Mouse (Mus musculus) lung, postnatal 4 days (tissue): Measurements from ENCODE around the gene Qrsl1.

ENCODE experiments used
- DNase-seq, 2 experiments: peaks; one replicate each; pipeline ENCODE4 v3.0.0; 2021

The Qrsl1 gene

GRCm38 (mm10) chr10:43856351-43856750, 45.2 kb downstream of the Qrsl1 start:
- DNase-seq = peak in 1 of 2 experiments; percentile 25

- DNase-seq = no peak
Observed at GRCm38 (mm10) chr10:43855916-43856315, 45.6 kb downstream of the Qrsl1 start.

DNA sequence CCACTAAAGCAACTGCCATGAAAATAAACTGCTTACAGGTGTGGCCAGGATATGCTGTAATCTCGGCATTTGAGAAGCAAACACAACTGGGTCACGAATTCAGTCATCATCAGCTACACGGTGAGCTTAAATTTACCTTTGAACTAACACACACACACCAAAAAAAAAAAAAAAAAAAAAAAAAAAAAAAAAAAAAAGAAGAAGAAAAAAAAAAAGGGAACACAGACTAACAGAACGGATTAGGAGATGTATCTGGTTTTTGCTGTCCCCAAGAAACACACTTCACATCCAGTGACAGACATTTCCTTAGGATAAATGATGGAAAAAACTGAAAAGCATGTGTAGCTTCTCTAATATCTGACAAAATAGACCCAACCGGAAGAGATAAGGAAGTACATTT, 49.6 kb downstream of the Qrsl1 start:
- no peak for DNase-seq

DNA sequence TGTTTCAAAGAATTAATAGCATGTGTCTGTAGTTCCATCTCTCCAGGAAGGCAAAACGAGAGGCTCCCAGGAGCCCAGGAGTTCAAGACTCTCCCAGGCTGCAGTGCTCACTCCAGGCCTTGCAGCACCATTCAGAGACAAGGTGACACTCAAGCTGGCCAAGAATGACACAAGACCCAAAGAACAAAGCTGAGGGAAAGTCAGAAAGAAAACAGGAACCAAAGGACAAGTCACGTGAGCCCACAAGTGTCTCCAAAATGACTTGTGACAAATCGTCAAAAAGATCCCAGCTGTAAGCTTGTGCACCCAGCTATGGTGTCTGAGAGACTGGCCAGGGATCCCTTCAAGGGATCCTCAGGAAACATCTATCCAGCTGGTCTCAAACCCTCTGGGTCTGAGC, 52.1 kb downstream of the Qrsl1 start:
- no peak for DNase-seq

DNA sequence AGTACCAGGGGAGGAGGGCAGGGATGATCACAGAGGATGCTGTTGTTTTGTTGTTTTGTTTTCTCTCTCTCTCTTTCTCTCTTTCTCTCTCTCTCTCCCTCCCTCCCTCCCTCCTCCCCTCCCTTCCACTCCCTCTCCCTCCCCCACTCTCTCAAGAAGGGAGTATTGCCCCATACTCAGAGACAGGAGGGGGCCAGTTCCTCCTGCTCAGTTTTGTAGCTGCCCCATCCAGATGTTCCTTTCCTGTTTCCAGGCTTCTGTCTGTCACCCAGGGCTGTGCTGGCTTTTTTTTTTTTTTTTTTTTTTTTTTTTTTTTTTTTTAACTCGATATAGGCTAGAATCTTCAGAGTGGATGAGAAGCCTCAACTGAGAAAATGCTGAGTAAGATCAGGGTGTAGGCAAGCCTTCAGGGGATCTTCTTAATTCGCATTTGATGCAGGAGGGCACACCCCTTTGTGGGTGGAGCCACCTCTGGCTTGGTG, 55.4 kb downstream of the Qrsl1 start:
- DNase-seq = no peak

- DNase-seq = no peak
Observed at GRCm38 (mm10) chr10:43845442-43845841, 56.1 kb downstream of the Qrsl1 start.

DNA sequence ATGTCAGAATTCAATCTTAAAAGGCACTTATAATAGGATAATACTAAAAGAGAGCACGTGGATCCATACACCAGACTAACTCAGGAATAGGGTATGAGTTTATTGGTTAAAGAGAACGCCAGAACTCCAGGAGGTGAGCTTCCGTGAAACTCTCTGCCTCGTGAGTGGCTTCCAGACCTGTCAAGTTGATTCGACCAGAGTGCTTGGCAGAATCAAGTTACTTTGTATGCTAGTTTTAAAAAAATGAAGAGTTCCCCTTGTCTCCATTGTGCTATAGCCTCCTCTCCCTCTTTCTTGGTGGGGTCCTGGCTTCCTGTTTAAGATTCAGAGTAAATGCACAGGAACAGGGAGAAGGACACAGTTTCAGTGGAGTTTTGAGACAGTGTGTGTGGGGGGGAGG, 60.1 kb downstream of the Qrsl1 start:
- DNase-seq = no peak

- DNase-seq = peak; percentile 9 to 37
Observed at GRCm38 (mm10) chr10:43832868-43833267, 68.7 kb downstream of the Qrsl1 start.

GRCm38 (mm10) chr10:43830251-43831018, 71.1 kb downstream of the Qrsl1 start:
- DNase-seq = no peak

DNA sequence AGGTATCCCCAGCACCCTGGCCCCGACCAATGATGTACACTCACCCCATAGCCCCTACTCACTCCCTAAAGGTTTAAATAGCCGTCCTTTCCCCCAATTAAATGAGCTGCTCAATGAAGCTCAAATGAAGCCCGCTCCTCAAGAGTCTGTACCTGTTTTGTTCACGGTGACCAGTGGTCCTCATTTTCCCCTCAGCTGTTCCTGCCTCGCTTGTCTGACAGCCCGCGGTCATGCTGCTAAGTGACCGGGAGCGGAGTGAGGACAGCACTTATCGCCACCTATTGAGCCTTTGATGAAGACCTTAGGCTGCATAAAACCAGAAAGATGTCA, 72.9 kb downstream of the Qrsl1 start:
- no peak for DNase-seq

GRCm38 (mm10) chr10:43827958-43828685, 73.4 kb downstream of the Qrsl1 start:
- DNase-seq = no peak

GRCm38 (mm10) chr10:43826773-43827621, 74.5 kb downstream of the Qrsl1 start:
- peak; percentile 21 to 27 for DNase-seq

GRCm38 (mm10) chr10:43825696-43826095, 75.8 kb downstream of the Qrsl1 start:
- no peak for DNase-seq

DNA sequence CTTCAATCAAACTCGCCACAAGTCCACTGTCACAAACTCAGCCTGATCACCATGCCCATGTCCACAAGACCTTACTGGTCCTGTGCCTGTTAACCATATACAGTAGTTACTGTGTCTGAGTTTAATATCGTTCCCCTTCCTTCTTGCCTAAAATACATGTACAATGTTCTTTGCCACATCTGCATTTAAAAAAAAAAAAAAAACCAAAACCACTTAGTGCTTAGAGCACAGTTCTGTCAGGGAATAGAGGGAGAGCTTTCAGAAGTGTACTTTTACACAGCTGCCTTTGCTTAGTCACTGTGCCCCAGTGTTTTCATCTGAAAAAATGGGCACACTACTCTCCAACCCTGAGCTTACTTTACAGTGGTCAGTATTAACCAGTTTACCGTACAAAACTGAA, 76.8 kb downstream of the Qrsl1 start:
- no peak for DNase-seq
